Mouse (Mus musculus) kidney, embryonic 14.5 days (tissue): ENCODE measurements at regions not wholly inside any gene's neighbourhood (a gene's known extent, or its start where the extent isn't known, plus 50 kb on each side); places are given as distances from the start of the nearest gene placed in this dataset.

Source experiments
- ATAC-seq: fragments of 200-750 bp; cut with Nextera tagmentation; 2 replicates; pipeline ENCODE4 v1.8.0; 2017; ENCODE audit warnings: moderate number of reproducible peaks, mild to moderate bottlenecking, moderate TSS enrichment, moderate library complexity; ENCODE audit not compliant: low FRiP score, low TSS enrichment
- H3K27ac ChIP-seq: fragments of 300-500 bp; sonication (generic); 2 replicates; pipeline ENCODE4 v1.5.1; 2014; ENCODE audit warnings: low read depth, mild to moderate bottlenecking, low read length, moderate library complexity, mixed read lengths
- H3K27me3 ChIP-seq: fragments of 300-500 bp; sonication (generic); 2 replicates; pipeline ENCODE4 v1.6.1; 2014; ENCODE audit warnings: mild to moderate bottlenecking, low read length; ENCODE audit not compliant: control insufficient read depth, insufficient read depth
- H3K36me3 ChIP-seq: fragments of 300-500 bp; sonication (generic); 2 replicates; pipeline ENCODE4 v1.6.1; 2014; ENCODE audit warnings: low read length, mixed read lengths; ENCODE audit not compliant: control insufficient read depth, insufficient read depth
- H3K4me1 ChIP-seq: fragments of 300-500 bp; sonication (generic); 2 replicates; pipeline ENCODE4 v1.6.1; 2014; ENCODE audit warnings: low read length, mixed read lengths; ENCODE audit not compliant: control insufficient read depth, insufficient read depth
- H3K4me2 ChIP-seq: fragments of 300-500 bp; sonication (generic); replicated peaks from 2 replicates; pipeline ENCODE4 v1.6.1; 2014; ENCODE audit warnings: low read depth, mild to moderate bottlenecking, low read length
- H3K4me3 ChIP-seq: fragments of 300-500 bp; sonication (generic); 2 replicates; pipeline ENCODE4 v1.5.1; 2014; ENCODE audit warnings: mild to moderate bottlenecking, low read length
- H3K9ac ChIP-seq: fragments of 300-500 bp; sonication (generic); 2 replicates; pipeline ENCODE4 v1.6.1; 2014; ENCODE audit warnings: low read depth, mild to moderate bottlenecking, low read length, moderate library complexity
- H3K9me3 ChIP-seq: fragments of 300-500 bp; sonication (generic); 2 replicates; pipeline ENCODE4 v1.6.1; 2016; ENCODE audit warnings: low read length; ENCODE audit not compliant: control insufficient read depth
- WGBS: fragments of 180-500 bp; shearing (Covaris S2); extraction: QIAGEN DNeasy Blood & Tissue Kit; methylation state at CpG from one replicate; pipeline ENCODE4 v1.1.7; 2014; 5-methylcytosine and 5-hydroxymethylcytosine counted together

DNA sequence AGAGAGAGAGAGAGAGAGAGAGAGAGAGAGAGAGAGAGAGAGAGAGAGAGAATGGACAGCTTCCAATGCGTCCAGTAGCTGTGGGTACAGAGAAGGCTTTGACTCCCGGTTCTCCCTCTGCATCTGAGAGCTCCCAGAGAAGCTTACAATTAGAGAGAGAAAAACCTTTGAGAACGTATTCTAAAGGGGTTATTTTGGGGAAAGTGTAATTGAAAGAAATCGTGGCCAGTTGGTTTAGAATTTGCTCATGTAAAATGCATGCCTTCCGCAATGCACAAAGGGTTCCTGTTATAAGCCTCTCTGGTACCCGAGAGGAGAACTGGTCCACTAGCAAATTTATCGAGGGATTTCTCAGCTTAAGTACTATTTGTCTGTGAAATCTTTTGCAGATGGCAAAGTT lies 68.2 kb upstream of the Peli2 start:
- peaks cover 3% of the 10 kb centered on the region; the same call in 1 of the 2 replicates for H3K4me1 ChIP-seq
- no peaks in the 10 kb centered on the region for H3K9me3 ChIP-seq
- no peaks in the 10 kb centered on the region for H3K36me3 ChIP-seq
- H3K9ac ChIP-seq = no peak overlapping the region
- H3K4me2 ChIP-seq = no peak overlapping the region
- no peak overlapping the region for H3K27ac ChIP-seq
- no peak overlapping the region for H3K4me3 ChIP-seq
- no peaks in the 10 kb centered on the region for H3K27me3 ChIP-seq
- WGBS = 59% methylated on average over 7 of the region's 7 CpGs
- no peak for ATAC-seq

DNA sequence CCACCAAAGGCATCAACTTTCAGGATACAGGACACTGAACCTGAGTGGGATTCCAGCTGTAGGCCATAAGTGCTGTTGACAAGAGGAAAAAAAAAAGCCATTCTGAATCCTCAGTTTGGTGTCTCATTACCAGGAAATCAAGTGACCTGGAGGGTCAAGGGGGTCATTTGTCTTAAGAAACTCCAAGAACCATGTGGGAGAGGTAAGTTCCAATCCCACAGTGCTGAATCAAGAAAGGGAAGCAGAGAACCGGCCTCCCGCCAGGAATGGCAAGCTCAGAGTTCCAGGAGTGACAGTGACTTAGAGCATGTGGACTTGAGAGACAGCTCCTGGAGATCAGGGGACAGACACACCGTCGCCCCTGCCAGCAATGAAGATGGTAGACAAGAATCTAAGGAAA lies 67.5 kb upstream of the Peli2 start:
- no peak overlapping the region for H3K9ac ChIP-seq
- no peaks in the 10 kb centered on the region for H3K9me3 ChIP-seq
- 22% methylated on average over 4 of the region's 4 CpGs for WGBS
- peaks cover 3% of the 10 kb centered on the region; the same call in 1 of the 2 replicates for H3K4me1 ChIP-seq
- no peaks in the 10 kb centered on the region for H3K36me3 ChIP-seq
- H3K4me3 ChIP-seq = no peak overlapping the region
- H3K27ac ChIP-seq = no peak overlapping the region
- no peaks in the 10 kb centered on the region for H3K27me3 ChIP-seq
- H3K4me2 ChIP-seq = no peak overlapping the region
- peak; percentile 46; the same call in 1 of the 2 replicates for ATAC-seq

DNA sequence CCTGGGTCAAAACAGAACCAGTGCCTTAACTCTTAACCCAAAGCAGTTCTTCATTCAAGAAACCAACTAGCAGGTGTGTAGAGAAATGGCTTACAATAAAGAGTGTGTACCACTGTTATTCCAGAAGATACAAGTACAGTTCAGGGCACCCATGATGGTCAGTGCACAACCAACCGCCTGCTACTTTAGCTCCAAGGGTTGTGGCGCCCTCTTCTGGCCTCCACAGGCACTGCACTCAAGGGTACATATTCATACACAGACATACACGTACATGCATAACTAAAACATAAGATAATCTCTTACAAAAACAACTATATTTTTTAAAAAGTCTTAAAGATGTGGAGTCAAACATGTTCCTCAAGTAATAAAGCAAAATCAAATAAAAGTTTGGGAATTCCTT lies 65.9 kb upstream of the Peli2 start:
- peaks cover 3% of the 10 kb centered on the region; the same call in 1 of the 2 replicates for H3K4me1 ChIP-seq
- H3K36me3 ChIP-seq = no peaks in the 10 kb centered on the region
- no peak overlapping the region for H3K4me2 ChIP-seq
- no peak overlapping the region for H3K4me3 ChIP-seq
- H3K27me3 ChIP-seq = no peaks in the 10 kb centered on the region
- WGBS = 80% methylated on average over 3 of the region's 3 CpGs
- ATAC-seq = no peak
- no peak overlapping the region for H3K9ac ChIP-seq
- no peak overlapping the region for H3K27ac ChIP-seq
- no peaks in the 10 kb centered on the region for H3K9me3 ChIP-seq

DNA sequence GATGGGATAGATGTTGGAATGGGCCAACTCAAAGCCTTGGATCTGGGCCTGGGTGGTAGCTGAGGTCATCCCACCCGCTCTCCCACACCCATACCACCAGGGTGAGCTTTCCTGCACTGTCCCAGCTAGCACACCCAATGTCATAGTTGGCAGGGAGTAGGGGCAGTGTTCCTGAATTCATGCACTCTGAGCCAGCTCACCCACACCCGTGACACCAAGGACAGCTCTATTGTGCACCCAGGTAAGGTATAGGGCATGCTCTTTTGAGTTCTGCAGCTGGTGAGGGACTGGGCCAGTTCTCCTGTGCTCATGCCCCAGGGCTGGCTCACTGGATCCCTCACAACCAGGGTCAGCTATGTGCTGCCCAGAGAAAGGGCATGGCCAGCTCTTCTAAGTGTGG lies 64.8 kb upstream of the Peli2 start:
- H3K9ac ChIP-seq = no peak overlapping the region
- no peaks in the 10 kb centered on the region for H3K36me3 ChIP-seq
- no peak overlapping the region for H3K27ac ChIP-seq
- H3K4me3 ChIP-seq = no peak overlapping the region
- no peaks in the 10 kb centered on the region for H3K27me3 ChIP-seq
- WGBS = 91% methylated on average over 2 of the region's 2 CpGs
- no peaks in the 10 kb centered on the region for H3K9me3 ChIP-seq
- H3K4me2 ChIP-seq = no peak overlapping the region
- H3K4me1 ChIP-seq = peaks cover 3% of the 10 kb centered on the region; the same call in 1 of the 2 replicates
- ATAC-seq = no peak

DNA sequence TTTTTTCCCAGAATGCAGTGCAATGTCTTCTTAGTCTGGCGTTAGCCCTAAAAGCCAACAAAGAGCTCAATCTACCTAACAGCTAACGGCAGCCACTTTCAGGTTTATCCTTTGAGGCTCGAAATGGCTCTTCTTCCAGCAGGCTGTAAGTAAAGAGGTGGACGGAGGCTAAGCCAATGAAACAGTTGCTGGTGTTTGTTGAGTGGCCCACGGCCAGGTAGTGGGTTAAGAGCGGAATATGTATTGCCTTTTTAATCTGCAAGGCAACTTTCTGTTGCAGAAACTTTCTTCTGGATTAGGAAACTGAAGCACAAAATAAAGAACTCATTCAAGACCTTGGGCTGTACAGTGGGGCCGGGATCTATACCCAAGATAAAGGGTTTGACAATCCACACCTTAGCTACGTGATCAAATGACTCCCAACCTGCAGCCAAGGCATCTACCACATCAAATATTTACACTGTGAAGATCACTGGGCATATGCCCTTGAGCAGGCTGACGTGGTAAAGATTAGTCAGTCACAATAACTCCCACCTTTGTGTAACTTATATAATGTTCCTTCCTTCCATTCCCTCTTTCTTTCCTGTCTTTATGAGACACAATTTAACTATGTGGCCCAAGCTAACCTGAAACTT lies 62.3 kb upstream of the Peli2 start:
- ATAC-seq = no peak
- no peaks in the 10 kb centered on the region for H3K36me3 ChIP-seq
- H3K4me3 ChIP-seq = no peak overlapping the region
- H3K4me2 ChIP-seq = no peak overlapping the region
- no peaks in the 10 kb centered on the region for H3K4me1 ChIP-seq
- WGBS = 88% methylated on average over 9 of the region's 9 CpGs
- no peak overlapping the region for H3K27ac ChIP-seq
- H3K9me3 ChIP-seq = no peaks in the 10 kb centered on the region
- no peaks in the 10 kb centered on the region for H3K27me3 ChIP-seq
- no peak overlapping the region for H3K9ac ChIP-seq

DNA sequence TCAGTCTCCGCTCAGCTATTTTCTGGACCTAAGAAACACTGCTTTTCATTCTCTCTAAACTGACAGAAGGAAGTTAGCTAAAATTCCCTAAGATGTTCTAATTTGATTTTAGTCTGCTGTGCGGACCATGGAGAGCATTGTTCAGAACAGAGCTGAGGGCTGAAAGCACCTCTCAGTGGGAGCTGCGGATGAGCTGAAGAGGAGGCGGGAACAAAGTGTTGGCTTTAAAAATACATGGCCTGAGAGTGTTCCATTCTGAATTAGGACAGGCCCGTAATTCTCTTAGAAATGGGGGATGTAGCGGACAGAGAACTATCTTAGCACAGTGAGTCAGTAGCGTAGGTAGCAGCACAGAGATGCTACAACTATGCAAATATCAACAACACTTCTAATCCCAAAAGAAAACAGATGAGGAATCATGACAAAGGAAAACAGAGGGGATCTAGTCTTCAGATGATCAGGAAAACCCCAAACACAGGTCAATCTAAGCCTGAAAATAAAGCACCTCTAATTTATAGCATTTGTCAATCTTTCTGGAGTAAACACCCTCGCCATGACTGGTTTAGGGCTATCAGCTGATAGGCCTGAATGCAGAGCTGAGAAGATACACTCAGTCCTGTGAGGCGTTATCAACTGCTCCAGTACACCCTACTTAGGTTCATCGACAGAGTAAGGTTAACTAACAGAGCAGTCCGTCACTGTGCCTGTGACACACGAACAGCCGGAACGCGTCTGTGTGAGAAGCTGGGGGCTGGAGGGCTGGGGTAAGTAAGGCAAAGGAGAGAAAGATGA lies 60.8 kb upstream of the Peli2 start:
- Histone ChIP-seq H3K4me3 (no peak overlapping the region), H3K4me1 (no peaks in the 10 kb centered on the region), H3K27ac (no peak overlapping the region), H3K9me3 (no peaks in the 10 kb centered on the region), H3K36me3 (no peaks in the 10 kb centered on the region), H3K27me3 (no peaks in the 10 kb centered on the region), H3K9ac (no peak overlapping the region), H3K4me2 (no peak overlapping the region)
- 69% methylated on average over 15 of the region's 15 CpGs for WGBS
- no peak for ATAC-seq

DNA sequence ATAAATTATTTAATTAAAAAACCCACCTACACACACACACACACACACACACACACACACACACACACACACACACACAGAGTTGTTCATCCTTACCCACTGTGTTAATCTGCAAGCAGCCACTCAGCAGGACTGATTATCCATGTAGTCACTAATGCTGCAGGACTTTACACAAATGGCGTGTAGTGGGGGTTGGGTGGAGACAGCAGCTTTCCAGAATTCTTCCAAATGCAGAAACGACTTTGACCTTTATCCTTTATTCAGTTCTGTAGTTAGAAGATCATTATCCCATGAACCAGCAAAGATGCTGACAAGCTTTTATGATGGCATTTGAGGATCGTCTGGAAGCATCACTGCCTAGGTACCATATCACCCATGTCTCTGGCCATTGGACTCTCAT lies 52.0 kb upstream of the Peli2 start:
- no peak for ATAC-seq
- Histone ChIP-seq H3K9ac (no peak overlapping the region), H3K9me3 (no peaks in the 10 kb centered on the region), H3K27me3 (no peaks in the 10 kb centered on the region), H3K4me1 (no peaks in the 10 kb centered on the region), H3K4me2 (no peak overlapping the region), H3K4me3 (no peak overlapping the region), H3K27ac (no peak overlapping the region), H3K36me3 (no peaks in the 10 kb centered on the region)
- 90% methylated on average over 3 of the region's 3 CpGs for WGBS
